Mouse (Mus musculus) testis, postnatal 10 days (tissue): ENCODE measurements around the gene Dnaaf2.

Source experiments
- DNase-seq: peaks from one replicate; pipeline ENCODE4 v3.0.0; 2021; ENCODE audit warnings: low spot score

Gene Dnaaf2

DNA sequence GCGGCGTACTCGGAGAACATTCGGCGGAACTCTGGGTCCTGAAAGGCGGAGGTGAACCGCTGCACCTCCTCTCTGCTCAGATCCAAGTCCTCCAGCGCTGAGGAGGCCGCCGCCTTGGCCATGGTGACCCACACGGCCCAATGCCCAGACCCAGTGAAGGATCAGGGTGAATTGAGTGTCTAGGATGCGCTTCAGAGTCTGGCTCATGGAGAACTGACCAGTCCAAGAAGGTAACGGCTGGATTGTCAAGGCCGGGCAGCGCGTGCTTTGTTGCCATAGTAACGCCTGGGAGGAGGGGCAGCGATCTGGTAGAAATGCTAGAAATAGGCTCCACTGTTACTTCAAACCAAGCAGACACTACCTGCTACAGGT, at the start of gene Dnaaf2:
Gene Dnaaf2 (minus strand): TSS at position 266 of the 372 bp plus-strand sequence.
- DNase-seq, result peak; percentile 88

GRCm38 (mm10) chr12:69241771-69242431, 43.7 kb upstream of the Dnaaf2 start:
- DNase-seq, result peak; percentile 77

- DNase-seq, result no peak
These were observed 43.2 kb upstream of the Dnaaf2 start for GRCm38 (mm10) chr12:69241405-69241770.

DNA sequence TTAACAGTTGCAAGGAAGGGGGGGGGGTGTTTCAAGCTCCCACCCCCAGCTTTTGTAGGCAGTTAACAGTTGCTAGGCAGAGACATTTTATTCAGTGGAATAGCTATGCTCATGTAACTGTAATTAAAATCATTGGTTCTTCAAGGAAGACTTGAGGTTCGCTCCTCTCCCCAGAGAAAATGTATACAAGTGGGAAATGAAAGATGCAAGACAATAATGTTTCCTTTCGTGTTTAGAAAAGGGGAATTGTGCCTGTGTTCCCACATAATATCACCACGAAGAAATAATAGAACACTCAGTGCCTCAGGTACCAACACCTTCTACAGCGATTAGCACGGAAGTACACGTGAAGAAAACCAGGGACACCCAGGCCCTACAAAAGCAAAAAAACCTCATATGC, 42.6 kb upstream of the Dnaaf2 start, which contains the start of gene Klhdc1:
Gene Klhdc1 (plus strand): TSS at position 301 of the 400 bp plus-strand sequence.
- no peak for DNase-seq

GRCm38 (mm10) chr12:69238284-69238683, 40.1 kb upstream of the Dnaaf2 start:
- DNase-seq, result no peak

DNA sequence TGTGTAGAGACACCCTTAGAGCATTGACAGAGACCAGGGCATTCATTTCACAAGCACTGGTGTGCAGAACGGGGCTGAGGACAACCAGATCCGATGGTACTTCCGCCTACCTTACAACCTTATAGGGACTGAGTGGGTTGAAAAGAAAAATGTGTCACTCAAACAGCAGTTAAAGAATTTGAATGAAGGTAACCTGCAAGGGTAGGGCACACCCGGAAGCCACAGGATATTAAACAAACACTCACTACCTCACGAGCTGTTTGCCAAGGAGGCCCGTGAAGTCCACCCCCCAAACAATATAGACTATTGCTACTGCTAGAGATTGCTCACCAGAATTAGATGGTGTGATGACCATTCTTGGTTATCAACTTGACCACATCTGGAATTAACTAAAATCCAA, 37.6 kb upstream of the Dnaaf2 start:
- DNase-seq, result no peak

- peak; percentile 66 for DNase-seq
These were observed 31.0 kb upstream of the Dnaaf2 start for GRCm38 (mm10) chr12:69229251-69229650.

DNA sequence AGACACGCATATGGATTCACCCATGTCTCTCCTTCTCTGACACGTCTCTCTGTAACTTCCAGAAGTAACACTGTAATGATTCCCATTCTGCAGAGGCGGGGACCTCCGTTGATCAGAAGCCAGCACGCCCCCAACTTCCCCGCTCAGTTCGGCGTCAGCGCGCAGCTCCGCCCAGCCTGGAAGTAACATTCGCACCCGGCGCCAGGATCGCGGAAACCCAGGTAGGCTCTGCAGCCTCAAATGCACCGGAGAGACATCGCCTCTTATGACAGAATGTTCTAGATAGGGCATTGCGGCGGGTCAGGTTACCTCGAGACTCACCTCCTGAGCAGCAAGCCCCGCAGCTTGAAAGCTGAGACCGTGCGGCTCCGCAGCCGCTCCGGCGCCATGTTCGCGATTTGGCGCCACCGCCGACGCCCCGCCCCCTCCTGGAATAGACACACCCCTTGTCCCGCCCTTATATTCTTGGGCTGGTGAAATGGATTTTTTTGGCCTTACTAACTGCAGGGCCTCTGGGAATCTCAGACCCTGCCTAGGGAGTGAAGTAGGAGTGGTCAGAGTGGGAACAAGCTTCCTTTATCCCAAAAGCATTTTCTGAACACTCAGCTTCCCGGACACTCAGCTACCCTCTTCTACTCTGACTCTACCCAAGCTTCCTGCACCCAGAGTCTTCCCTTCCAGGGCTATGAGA, 29.7 kb upstream of the Dnaaf2 start, which contains the start of gene Pole2:
Gene Pole2 (minus strand): TSS at position 420 of the 691 bp plus-strand sequence.
- DNase-seq, result peak; percentile 97

- no peak for DNase-seq
These were observed 22.5 kb upstream of the Dnaaf2 start for GRCm38 (mm10) chr12:69220613-69221277.

DNA sequence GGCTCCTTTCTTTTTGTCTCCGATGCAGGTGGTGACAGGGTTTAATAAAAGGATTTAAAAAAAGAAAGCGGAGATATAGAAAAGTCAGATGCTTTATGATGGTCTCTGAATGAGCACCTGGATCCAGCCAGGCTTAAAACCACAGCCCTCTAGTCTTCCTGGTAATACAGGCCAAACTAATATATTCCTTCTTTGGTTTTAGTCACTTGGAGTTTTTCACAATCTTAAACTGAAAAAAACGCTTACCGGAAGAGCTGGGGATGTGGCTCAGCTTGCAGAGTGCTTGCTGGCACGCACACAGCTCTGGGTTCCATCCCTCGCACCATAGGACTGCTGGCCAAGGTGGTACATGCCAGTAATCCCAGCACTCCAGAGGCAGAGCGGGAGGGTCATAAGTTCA, 18.4 kb upstream of the Dnaaf2 start:
- no peak for DNase-seq

- DNase-seq, result no peak
These were observed 17.0 kb upstream of the Dnaaf2 start for GRCm38 (mm10) chr12:69215000-69215785.

GRCm38 (mm10) chr12:69214393-69214792, 16.2 kb upstream of the Dnaaf2 start:
- DNase-seq, result no peak

DNA sequence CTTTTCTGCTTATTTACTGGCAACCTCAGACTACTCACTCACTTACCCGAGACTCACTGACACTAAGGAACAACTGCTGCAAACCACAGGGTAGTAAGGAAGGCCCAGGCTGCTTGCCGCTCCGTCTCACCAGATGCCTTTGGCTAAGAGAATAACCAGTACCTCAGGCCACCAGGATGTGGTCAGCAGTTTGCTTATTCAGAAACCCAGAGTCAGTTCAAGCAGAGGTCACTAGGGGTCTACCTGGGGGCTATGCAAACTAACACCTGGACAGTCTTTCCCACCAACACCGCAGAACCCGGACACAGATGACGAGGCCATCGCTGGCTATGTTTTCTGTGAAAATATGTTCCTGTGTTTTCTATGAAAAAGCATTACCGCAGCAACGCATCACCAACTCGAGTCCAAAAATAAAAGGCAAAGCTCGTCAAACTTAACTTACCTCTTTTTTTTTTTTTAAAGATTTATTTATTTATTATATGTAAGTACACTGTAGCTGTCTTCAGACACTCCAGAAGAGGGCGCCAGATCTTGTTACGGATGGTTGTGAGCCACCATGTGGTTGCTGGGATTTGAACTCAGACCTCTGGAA, 15.1 kb upstream of the Dnaaf2 start:
- no peak for DNase-seq

DNA sequence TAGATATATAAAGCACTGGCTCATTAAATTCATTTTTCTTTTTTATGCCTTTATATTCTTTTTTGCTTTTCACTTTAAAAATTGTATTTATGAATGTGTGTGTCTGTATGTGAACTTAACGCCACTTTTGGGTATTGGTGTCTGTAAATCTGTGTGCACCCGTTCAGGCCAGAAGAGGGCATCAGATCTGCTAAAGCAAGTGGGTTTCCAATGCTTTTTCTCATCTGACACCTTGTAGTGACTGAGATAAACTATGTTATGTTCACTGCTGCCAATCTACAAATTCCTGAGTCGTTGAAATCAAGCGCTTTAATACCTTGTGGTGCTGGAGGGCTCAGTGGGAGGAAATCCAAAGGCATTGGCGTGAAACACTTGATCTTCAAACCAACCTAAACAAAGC, 12.8 kb upstream of the Dnaaf2 start:
- no peak for DNase-seq

GRCm38 (mm10) chr12:69210056-69210979, 12.1 kb upstream of the Dnaaf2 start:
- no peak for DNase-seq

- peak; percentile 3 for DNase-seq
These were observed 10.3 kb upstream of the Dnaaf2 start for GRCm38 (mm10) chr12:69208520-69208919.

GRCm38 (mm10) chr12:69207926-69208325, 9.7 kb upstream of the Dnaaf2 start:
- DNase-seq, result peak; percentile 6

GRCm38 (mm10) chr12:69207396-69207795, 9.2 kb upstream of the Dnaaf2 start:
- DNase-seq, result peak; percentile 25

DNA sequence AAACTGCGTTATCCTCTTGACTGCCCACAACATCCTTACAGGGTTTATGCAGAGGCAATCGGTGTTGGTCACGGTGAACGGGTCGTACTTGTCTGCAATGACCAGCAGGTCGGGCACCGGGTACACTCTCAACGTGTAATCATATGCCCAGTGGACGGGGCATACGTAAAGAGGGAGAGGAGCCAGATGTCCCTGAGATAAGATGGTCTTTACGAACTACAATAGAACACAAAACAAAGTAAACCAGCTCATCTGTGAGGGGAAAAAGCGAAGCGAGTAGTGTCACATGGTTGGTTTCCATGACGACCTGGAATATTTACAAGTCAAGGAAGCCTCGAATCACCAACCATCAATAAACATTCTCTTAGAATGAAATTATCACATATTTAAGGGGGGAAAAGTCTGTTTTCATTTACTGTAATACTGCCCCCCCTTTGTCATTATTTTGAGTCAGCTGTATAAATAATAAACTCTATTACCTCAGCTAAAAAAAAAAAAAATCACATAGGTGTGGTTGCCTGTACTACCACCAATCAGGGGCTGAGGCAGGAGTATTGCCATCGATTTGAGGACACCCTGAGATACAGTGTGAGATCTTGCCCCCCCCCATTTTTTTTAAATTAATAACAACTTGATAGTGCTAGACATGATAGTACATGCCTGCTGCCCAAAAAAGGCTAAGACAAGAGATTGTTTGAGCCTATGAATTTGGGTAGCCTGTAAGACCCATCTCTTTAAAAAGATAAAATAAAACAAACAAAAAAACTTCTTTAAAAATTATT, 6.0 kb upstream of the Dnaaf2 start, which contains the start of gene Gm49384:
Gene Gm49384 (minus strand): TSS at position 216 of the 782 bp plus-strand sequence.
- peak; percentile 38 for DNase-seq

DNA sequence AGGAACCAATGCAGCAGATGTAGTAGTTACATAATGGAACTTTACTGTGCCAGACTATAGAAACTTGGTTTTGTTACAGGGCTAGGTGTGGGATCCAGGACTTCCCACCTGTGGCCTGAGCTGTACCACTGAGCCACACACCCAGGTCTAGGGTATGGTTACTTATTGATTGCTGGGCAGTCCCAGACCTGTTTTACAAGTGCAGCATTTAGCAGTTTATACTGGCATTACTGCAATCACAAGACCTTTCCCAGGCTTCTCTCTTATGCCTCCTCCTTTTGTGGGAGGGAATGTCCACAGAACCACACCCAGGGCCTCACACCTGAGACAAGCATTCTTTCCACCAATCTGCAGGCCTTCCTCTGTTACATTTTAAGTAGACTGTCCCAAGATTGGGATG, 756 bp upstream of the Dnaaf2 start:
- DNase-seq, result no peak
